Mouse (Mus musculus): ENCODE results near the gene Gigyf2. TPM values are rescaled to one million over a fixed set of nuclear protein-coding genes. Genes with fewer than 3 reads are reported as not detected.
A peak's percentile ranks its signal among the peaks of the same experiment; 100 is the strongest.
"Not testable (repeated sequence)": the region's sequence is repeated elsewhere in the genome, so short reads cannot be mapped to it uniquely, and the experiment has no call there.

Gigyf2 gene
- total and polyA plus RNA-seq, 3 experiments: 87.3 to 156 (median 93.5) TPM

GRCm38 (mm10) chr1:87458045-87458444, 131.2 kb downstream of the Gigyf2 start:
- no peaks in the 10 kb centered on the region for H3K79me2 ChIP-seq (replicated peaks; ENCODE audit: control insufficient read depth, extremely low read depth, insufficient read depth, poor library complexity, severe bottlenecking)
- in situ Hi-C loops (cut with MboI; ENCODE audit: low pct_ligation_motif_present, low pct_unique_long_range_greater_than_20kb, low sequenced_read_pairs): no loop called here
- H3K27ac ChIP-seq (ENCODE audit: insufficient read depth, low read depth): no peak overlapping the region
- no peak overlapping the region for H3K9ac ChIP-seq (ENCODE audit: insufficient read depth, low read depth)
- H3K4me1 ChIP-seq (ENCODE audit: control insufficient read depth in 1 of 2, insufficient read depth in 2 of 2): no peaks in the 10 kb centered on the region; a peak in 1 of 4 replicates
- TF ChIP-seq ZNF384 (IDR thresholded peaks at IDR 0.05; ENCODE audit: low read depth, low read length) (no peak), EP300 (IDR thresholded peaks at IDR 0.05; ENCODE audit: low read length) (no peak), IRF4 (IDR thresholded peaks at IDR 0.05; ENCODE audit: low read depth, low read length) (no peak), RCOR1 (conservative IDR thresholded peaks at IDR 0.05; ENCODE audit: low read depth, low read length) (no peak), POLR2A (IDR thresholded peaks at IDR 0.05; ENCODE audit: low read depth, low read length) (no peak)
- H3K4me3 ChIP-seq (replicated peaks in 1 of 3; ENCODE audit: low read depth in 2 of 3, low read length in 2 of 3, poor library complexity in 1 of 3): no peak overlapping the region
- H3K4me2 ChIP-seq (ENCODE audit: insufficient read depth, low read depth, poor library complexity, severe bottlenecking): no peak overlapping the region
- H3K9me3 ChIP-seq (replicated peaks; ENCODE audit: low read length): no peaks in the 10 kb centered on the region
- H3K27me3 ChIP-seq (replicated peaks): no peaks in the 10 kb centered on the region
- DNase-seq (ENCODE audit: extremely low read depth): no peak
- peaks cover 3% of the 10 kb centered on the region in 2 experiments for H3K36me3 ChIP-seq (replicated peaks in 1 of 2; ENCODE audit: control insufficient read depth in 1 of 2, insufficient read depth in 1 of 2, low read length in 1 of 2)
- dilution Hi-C loops (cut with MboI; ENCODE audit: extremely low pct_ligation_motif_present, extremely low pct_unique_long_range_greater_than_20kb, low sequenced_read_pairs): no loop called here

- H3K4me3 ChIP-seq (replicated peaks in 1 of 3; ENCODE audit: low read depth in 2 of 3, low read length in 2 of 3, poor library complexity in 1 of 3); H3K4me1 ChIP-seq (ENCODE audit: control insufficient read depth in 1 of 2, insufficient read depth in 2 of 2); H3K27ac ChIP-seq (ENCODE audit: insufficient read depth, low read depth); H3K36me3 ChIP-seq (replicated peaks in 1 of 2; ENCODE audit: control insufficient read depth in 1 of 2, insufficient read depth in 1 of 2, low read length in 1 of 2); H3K4me2 ChIP-seq (ENCODE audit: insufficient read depth, low read depth, poor library complexity, severe bottlenecking); H3K9ac ChIP-seq (ENCODE audit: insufficient read depth, low read depth); dilution Hi-C loops (cut with MboI; ENCODE audit: extremely low pct_ligation_motif_present, extremely low pct_unique_long_range_greater_than_20kb, low sequenced_read_pairs); H3K9me3 ChIP-seq (replicated peaks; ENCODE audit: low read length); H3K27me3 ChIP-seq (replicated peaks); in situ Hi-C loops (cut with MboI; ENCODE audit: low pct_ligation_motif_present, low pct_unique_long_range_greater_than_20kb, low sequenced_read_pairs); DNase-seq (ENCODE audit: extremely low read depth); H3K79me2 ChIP-seq (replicated peaks; ENCODE audit: control insufficient read depth, extremely low read depth, insufficient read depth, poor library complexity, severe bottlenecking): not testable (repeated sequence)
These were observed 133.1 kb downstream of the Gigyf2 start for GRCm38 (mm10) chr1:87459856-87460255.

GRCm38 (mm10) chr1:87467469-87467868, 140.7 kb downstream of the Gigyf2 start:
- H3K36me3 ChIP-seq (replicated peaks in 1 of 2; ENCODE audit: control insufficient read depth in 1 of 2, insufficient read depth in 1 of 2, low read length in 1 of 2): no peaks in the 10 kb centered on the region
- no peak overlapping the region for H3K27ac ChIP-seq (ENCODE audit: insufficient read depth, low read depth)
- H3K4me1 ChIP-seq (ENCODE audit: control insufficient read depth in 1 of 2, insufficient read depth in 2 of 2): no peaks in the 10 kb centered on the region
- no peak overlapping the region for H3K4me2 ChIP-seq (ENCODE audit: insufficient read depth, low read depth, poor library complexity, severe bottlenecking)
- no peak for TF ChIP-seq MEF2A (IDR thresholded peaks at IDR 0.05; ENCODE audit: borderline replicate concordance, low read depth, low read length)
- no peak for TF ChIP-seq E2F4 (IDR thresholded peaks at IDR 0.05; ENCODE audit: insufficient replicate concordance, low read depth, low read length)
- TF ChIP-seq SIN3A (IDR thresholded peaks at IDR 0.05; ENCODE audit: low read length): no peak
- H3K9ac ChIP-seq (ENCODE audit: insufficient read depth, low read depth): no peak overlapping the region
- DNase-seq (ENCODE audit: extremely low read depth): no peak
- dilution Hi-C loops (cut with MboI; ENCODE audit: extremely low pct_ligation_motif_present, extremely low pct_unique_long_range_greater_than_20kb, low sequenced_read_pairs): no loop called here
- in situ Hi-C loops (cut with MboI; ENCODE audit: low pct_ligation_motif_present, low pct_unique_long_range_greater_than_20kb, low sequenced_read_pairs): no loop called here
- H3K9me3 ChIP-seq (replicated peaks; ENCODE audit: low read length): no peaks in the 10 kb centered on the region
- H3K4me3 ChIP-seq (replicated peaks in 1 of 3; ENCODE audit: low read depth in 2 of 3, low read length in 2 of 3, poor library complexity in 1 of 3): no peak overlapping the region
- H3K79me2 ChIP-seq (replicated peaks; ENCODE audit: control insufficient read depth, extremely low read depth, insufficient read depth, poor library complexity, severe bottlenecking): no peaks in the 10 kb centered on the region
- peaks cover 7% of the 10 kb centered on the region for H3K27me3 ChIP-seq (replicated peaks)

- H3K4me2 ChIP-seq (ENCODE audit: insufficient read depth, low read depth, poor library complexity, severe bottlenecking): no peak overlapping the region
- no peaks in the 10 kb centered on the region for H3K36me3 ChIP-seq (replicated peaks in 1 of 2; ENCODE audit: control insufficient read depth in 1 of 2, insufficient read depth in 1 of 2, low read length in 1 of 2)
- no peaks in the 10 kb centered on the region for H3K4me1 ChIP-seq (ENCODE audit: control insufficient read depth in 1 of 2, insufficient read depth in 2 of 2)
- H3K9me3 ChIP-seq (replicated peaks; ENCODE audit: low read length): no peaks in the 10 kb centered on the region
- no peaks in the 10 kb centered on the region for H3K79me2 ChIP-seq (replicated peaks; ENCODE audit: control insufficient read depth, extremely low read depth, insufficient read depth, poor library complexity, severe bottlenecking)
- no peak overlapping the region for H3K9ac ChIP-seq (ENCODE audit: insufficient read depth, low read depth)
- in situ Hi-C loops (cut with MboI; ENCODE audit: low pct_ligation_motif_present, low pct_unique_long_range_greater_than_20kb, low sequenced_read_pairs): no loop called here
- H3K27ac ChIP-seq (ENCODE audit: insufficient read depth, low read depth): no peak overlapping the region
- DNase-seq (ENCODE audit: extremely low read depth): peak; percentile 38
- H3K27me3 ChIP-seq (replicated peaks): peaks cover 7% of the 10 kb centered on the region
- no peak overlapping the region for H3K4me3 ChIP-seq (replicated peaks in 1 of 3; ENCODE audit: low read depth in 2 of 3, low read length in 2 of 3, poor library complexity in 1 of 3)
- dilution Hi-C loops (cut with MboI; ENCODE audit: extremely low pct_ligation_motif_present, extremely low pct_unique_long_range_greater_than_20kb, low sequenced_read_pairs): no loop called here
- TF ChIP-seq JUN (IDR thresholded peaks at IDR 0.05; ENCODE audit: insufficient read depth, low read depth, low read length): no peak
- no peak for TF ChIP-seq ZNF384 (IDR thresholded peaks at IDR 0.05; ENCODE audit: low read depth, low read length)
- TF ChIP-seq ZC3H11A (IDR thresholded peaks at IDR 0.05; ENCODE audit: low read depth, low read length): no peak
- no peak for TF ChIP-seq UBTF (IDR thresholded peaks at IDR 0.05; ENCODE audit: low read depth, low read length)
- peak; percentile 66 for TF ChIP-seq RAD21 (IDR thresholded peaks at IDR 0.05; ENCODE audit: low read depth, low read length)
- no peak for TF ChIP-seq JUND (conservative IDR thresholded peaks at IDR 0.05; ENCODE audit: low read depth, low read length)
- TF ChIP-seq NELFE (IDR thresholded peaks at IDR 0.05; ENCODE audit: low read depth, low read length): no peak
- TF ChIP-seq TCF12 (IDR thresholded peaks at IDR 0.05; ENCODE audit: low read depth, low read length): no peak
- TF ChIP-seq E2F4 (IDR thresholded peaks at IDR 0.05; ENCODE audit: insufficient replicate concordance, low read depth, low read length): no peak
- TF ChIP-seq CTCF (conservative IDR thresholded peaks at IDR 0.05 in 1 of 2, IDR thresholded peaks at IDR 0.05 in 1 of 2; ENCODE audit: low read depth in 2 of 2, low read length in 2 of 2): peak in 1 of 2 experiments; percentile 59; a peak in 2 of 4 replicates
- no peak for TF ChIP-seq POLR2AphosphoS2 (IDR thresholded peaks at IDR 0.05; ENCODE audit: low read depth, low read length)
- TF ChIP-seq EP300 (IDR thresholded peaks at IDR 0.05; ENCODE audit: low read length): no peak
- TF ChIP-seq CHD1 (IDR thresholded peaks at IDR 0.05; ENCODE audit: low read depth, low read length): no peak
- no peak for TF ChIP-seq ELF1 (IDR thresholded peaks at IDR 0.05; ENCODE audit: low read depth, low read length)
- TF ChIP-seq BHLHE40 (IDR thresholded peaks at IDR 0.05; ENCODE audit: low read depth, low read length): no peak
These were observed 141.5 kb downstream of the Gigyf2 start for GRCm38 (mm10) chr1:87468321-87468720.
